14 mouse cellular contexts compared by ENCODE assay signal in the genomic region with DNA sequence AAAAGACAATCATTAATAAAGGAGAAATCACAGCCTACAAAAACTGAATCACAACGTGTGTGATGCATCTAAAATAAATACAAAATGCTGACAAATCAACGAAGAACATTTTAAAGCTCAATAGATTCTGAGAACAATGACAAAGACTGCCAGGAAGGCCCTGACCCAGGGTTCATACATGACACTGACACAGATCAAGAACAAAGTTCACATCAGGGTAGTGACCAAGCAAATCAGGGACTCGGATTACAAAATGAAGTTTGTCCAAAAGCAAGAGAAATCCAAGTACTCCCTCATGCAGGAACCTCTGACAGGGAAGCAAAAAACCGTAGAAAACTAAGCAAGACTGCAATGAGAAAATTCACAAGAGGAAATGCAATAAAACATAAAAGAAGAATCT.
"Had no signal": no experiment of that assay in that cellular context is flagged by ENCODE, and none has a peak within 500 bp of the region (broad histone marks: within the 10 kb centered on the region; RNA-seq: fewer than 3 reads in every experiment).

No protein-coding gene starts in this region.

- H3K4me2 ChIP-seq: limb, embryonic 13.5 days; liver, embryonic 12.5 days; liver, embryonic 15.5 days; midbrain, embryonic 11.5 days had no signal

- H3K9ac ChIP-seq: limb, embryonic 13.5 days; liver, embryonic 12.5 days; liver, embryonic 15.5 days had no signal

- H3K36me3 ChIP-seq: limb, embryonic 10.5 days; limb, embryonic 13.5 days; liver, embryonic 12.5 days; liver, embryonic 15.5 days had no signal

- DNase-seq: kidney, postnatal 36 days; lung, adult 2 months; lung, postnatal 14 days; lung, postnatal 4 days; midbrain, embryonic 14.5 days; thymus, postnatal 25 days had no signal

- H3K4me3 ChIP-seq: limb, embryonic 10.5 days; limb, embryonic 13.5 days; liver, embryonic 12.5 days; liver, embryonic 15.5 days had no signal

- H3K4me1 ChIP-seq: limb, embryonic 10.5 days; limb, embryonic 13.5 days; liver, embryonic 12.5 days; liver, embryonic 15.5 days had no signal

- H3K27ac ChIP-seq: kidney, postnatal 0 days; limb, embryonic 10.5 days; limb, embryonic 13.5 days; liver, embryonic 12.5 days; liver, embryonic 15.5 days; stomach, postnatal 0 days had no signal

- H3K27me3 ChIP-seq: limb, embryonic 13.5 days; liver, embryonic 12.5 days; liver, embryonic 15.5 days had no signal

- ATAC-seq: intestine, postnatal 0 days; liver, embryonic 12.5 days had no signal

- H3K9me3 ChIP-seq: limb, embryonic 10.5 days; limb, embryonic 13.5 days; liver, embryonic 12.5 days; liver, embryonic 15.5 days had no signal
